ENCODE assay signal across 8 mouse cellular contexts in the genomic region with DNA sequence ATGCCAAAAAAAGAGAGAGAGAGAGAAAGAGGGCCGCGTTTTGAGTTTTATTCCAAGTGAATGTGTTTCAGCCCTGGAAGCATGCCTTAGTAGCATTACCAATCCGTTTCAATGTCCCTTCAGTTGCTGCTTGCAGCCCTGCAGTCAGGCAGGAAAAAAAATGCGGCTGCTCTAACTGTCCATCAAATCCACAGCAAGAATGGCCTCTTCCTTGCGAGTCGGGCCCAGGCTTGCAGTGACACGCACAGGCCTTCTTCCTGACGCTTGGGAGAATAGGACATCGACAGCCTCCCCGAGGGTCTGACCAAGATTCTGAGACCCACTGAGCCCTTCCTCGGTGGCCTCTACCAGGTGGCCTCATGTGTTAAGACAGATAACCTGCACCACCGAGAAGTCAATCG. TPM values are rescaled to one million over a fixed set of nuclear protein-coding genes. Genes with fewer than 3 reads are reported as not detected.
A peak's percentile ranks its signal among the peaks of the same experiment; 100 is the strongest.
DNase-seq lines count a peak whose midpoint lies in the region; ATAC-seq and TF ChIP-seq lines count a peak whose summit lies in the region.

No protein-coding gene starts in this region.

- H3K27me3 ChIP-seq in kidney, postnatal 0 days (ENCODE audit: insufficient read depth, low read length) = peaks cover 41% of the 10 kb centered on the region
- peaks cover 70% of the 10 kb centered on the region for H3K27me3 ChIP-seq in heart, embryonic 15.5 days
- peaks cover 91% of the 10 kb centered on the region for H3K27me3 ChIP-seq in liver, embryonic 15.5 days
- peaks cover 55% of the 10 kb centered on the region for H3K27me3 ChIP-seq in stomach, embryonic 16.5 days (ENCODE audit: control insufficient read depth, insufficient read depth, low read length)

- H3K4me3 ChIP-seq in kidney, postnatal 0 days (replicated peaks; ENCODE audit: low read depth, low read length) = peak overlapping the region; percentile 37
- H3K4me3 ChIP-seq in heart, embryonic 15.5 days = peak overlapping the region; percentile 52
- no peak overlapping the region for H3K4me3 ChIP-seq in liver, embryonic 15.5 days (replicated peaks)
- peak overlapping the region; percentile 43 for H3K4me3 ChIP-seq in stomach, embryonic 16.5 days (replicated peaks; ENCODE audit: low read length)

- H3K36me3 ChIP-seq in kidney, postnatal 0 days (ENCODE audit: insufficient read depth, low read length) = no peaks in the 10 kb centered on the region
- no peaks in the 10 kb centered on the region for H3K36me3 ChIP-seq in heart, embryonic 15.5 days
- no peaks in the 10 kb centered on the region for H3K36me3 ChIP-seq in liver, embryonic 15.5 days (replicated peaks)
- no peaks in the 10 kb centered on the region for H3K36me3 ChIP-seq in stomach, embryonic 16.5 days (ENCODE audit: control insufficient read depth, insufficient read depth, low read length)

- peak; percentile 13 for DNase-seq in kidney, postnatal 0 days (ENCODE audit: low spot score)
- DNase-seq in kidney, adult 11 months = no peak
- peak; percentile 7 for DNase-seq in cerebellum, adult 9-11 months
- DNase-seq in gastrocnemius, postnatal 25 days = no peak
- DNase-seq in lung, postnatal 25 days (ENCODE audit: low spot score) = no peak

- no peak overlapping the region for H3K27ac ChIP-seq in kidney, postnatal 0 days
- no peak overlapping the region for H3K27ac ChIP-seq in heart, embryonic 15.5 days
- no peak overlapping the region for H3K27ac ChIP-seq in liver, embryonic 15.5 days (replicated peaks)
- no peak overlapping the region for H3K27ac ChIP-seq in stomach, embryonic 16.5 days (ENCODE audit: low read length)

- ATAC-seq in kidney, postnatal 0 days (replicated peaks; ENCODE audit: low FRiP score, low read depth) = no peak
- ATAC-seq in heart, embryonic 15.5 days (replicated peaks; ENCODE audit: insufficient number of reproducible peaks, insufficient read depth, low FRiP score, low read depth) = no peak
- no peak for ATAC-seq in liver, embryonic 15.5 days (ENCODE audit: insufficient read depth)
- no peak for ATAC-seq in stomach, embryonic 16.5 days (ENCODE audit: insufficient read depth, low FRiP score)

- H3K4me1 ChIP-seq in kidney, postnatal 0 days (replicated peaks; ENCODE audit: insufficient read depth, low read length) = peaks cover 11% of the 10 kb centered on the region
- peaks cover 38% of the 10 kb centered on the region for H3K4me1 ChIP-seq in heart, embryonic 15.5 days (replicated peaks)
- H3K4me1 ChIP-seq in liver, embryonic 15.5 days (replicated peaks) = no peaks in the 10 kb centered on the region; the same call in 1 of the 2 replicates
- peaks cover 23% of the 10 kb centered on the region for H3K4me1 ChIP-seq in stomach, embryonic 16.5 days (ENCODE audit: control insufficient read depth, insufficient read depth, low read length)

- H3K9ac ChIP-seq in kidney, postnatal 0 days (ENCODE audit: low read depth, low read length) = peak overlapping the region; percentile 13; the same call in 1 of the 2 replicates
- H3K9ac ChIP-seq in heart, embryonic 15.5 days = peak overlapping the region; percentile 40
- H3K9ac ChIP-seq in liver, embryonic 15.5 days = no peak overlapping the region
- H3K9ac ChIP-seq in stomach, embryonic 16.5 days (ENCODE audit: low read length) = peak overlapping the region; percentile 62

- H3K9me3 ChIP-seq in kidney, postnatal 0 days (replicated peaks; ENCODE audit: low read length) = no peaks in the 10 kb centered on the region
- no peaks in the 10 kb centered on the region for H3K9me3 ChIP-seq in heart, embryonic 15.5 days (replicated peaks)
- no peaks in the 10 kb centered on the region for H3K9me3 ChIP-seq in liver, embryonic 15.5 days (replicated peaks)
- no peaks in the 10 kb centered on the region for H3K9me3 ChIP-seq in stomach, embryonic 16.5 days (replicated peaks; ENCODE audit: control insufficient read depth, low read length)

- peak overlapping the region; percentile 78 for H3K4me2 ChIP-seq in kidney, postnatal 0 days (ENCODE audit: low read length)
- H3K4me2 ChIP-seq in heart, embryonic 15.5 days = peak overlapping the region; percentile 92
- peak overlapping the region; percentile 33 for H3K4me2 ChIP-seq in liver, embryonic 15.5 days
- peak overlapping the region; percentile 85 for H3K4me2 ChIP-seq in stomach, embryonic 16.5 days (ENCODE audit: low read depth, low read length)

- TF ChIP-seq CTCF in kidney, postnatal 0 days (IDR thresholded peaks at IDR 0.05; ENCODE audit: low read depth) = no peak

- 3% methylated on average over 13 of the region's 13 CpGs for WGBS in kidney, postnatal 0 days
- WGBS in heart, embryonic 15.5 days = 3% methylated on average over 13 of the region's 13 CpGs
- WGBS in liver, embryonic 15.5 days (ENCODE audit: insufficient replicate concordance) = 4% methylated on average over 13 of the region's 13 CpGs
- 11% methylated on average over 13 of the region's 13 CpGs for WGBS in stomach, embryonic 16.5 days

RNA-seq across cellular contexts. Expression of a gene that starts 0.7 kb away (rescaled TPM):
- polyA plus RNA-seq in kidney, postnatal 0 days (2015; fragmentation: Nextera tagmentation; extraction: Ambion mirVana) = 0.34 TPM in 2 replicates
- polyA plus RNA-seq in heart, embryonic 15.5 days (2015; fragmentation: Nextera tagmentation; extraction: Ambion mirVana) = 0.19 and 0.37 TPM in 2 replicates
- polyA plus RNA-seq in liver, embryonic 15.5 days (2015; fragmentation: Nextera tagmentation; extraction: Ambion mirVana) = 0.07 TPM in 1 of 2 replicates, not detected in the other
- polyA plus RNA-seq in stomach, embryonic 16.5 days (2015; fragmentation: Nextera tagmentation; extraction: Ambion mirVana) = 0.14 and 0.31 TPM in 2 replicates
- 1 to 10 TPM in 1 of 2 experiments, under 1 TPM in 1; 0.90 to 1.2 TPM for total RNA-seq in gastrocnemius, postnatal 25 days (2021)

Comparison
In these comparisons a context has a peak if more than half of its experiments do, and no peak if none do; other contexts are left out.
1. DNase-seq: peak in kidney, postnatal 0 days (single experiment) and cerebellum, adult 9-11 months (single experiment); none in kidney, adult 11 months (single experiment), gastrocnemius, postnatal 25 days (single experiment) and lung, postnatal 25 days (single experiment).
2. H3K4me2 ChIP-seq: peak in every context shown above with its lines; median percentile 92 in heart, embryonic 15.5 days; 85 in stomach, embryonic 16.5 days; 78 in kidney, postnatal 0 days; 33 in liver, embryonic 15.5 days.